Mouse (Mus musculus) spleen, postnatal 14 days (tissue): Measurements from ENCODE around the gene Shoc2.
"Not testable (repeated sequence)": the region's sequence is repeated elsewhere in the genome, so short reads cannot be mapped to it uniquely, and the experiment has no call there.

Experiments
- DNase-seq, 2 experiments: peaks; one replicate each; pipeline ENCODE4 v3.0.0; 2021 to 2022; ENCODE audit warnings: low spot score in 2 of 2

The Shoc2 gene

DNA sequence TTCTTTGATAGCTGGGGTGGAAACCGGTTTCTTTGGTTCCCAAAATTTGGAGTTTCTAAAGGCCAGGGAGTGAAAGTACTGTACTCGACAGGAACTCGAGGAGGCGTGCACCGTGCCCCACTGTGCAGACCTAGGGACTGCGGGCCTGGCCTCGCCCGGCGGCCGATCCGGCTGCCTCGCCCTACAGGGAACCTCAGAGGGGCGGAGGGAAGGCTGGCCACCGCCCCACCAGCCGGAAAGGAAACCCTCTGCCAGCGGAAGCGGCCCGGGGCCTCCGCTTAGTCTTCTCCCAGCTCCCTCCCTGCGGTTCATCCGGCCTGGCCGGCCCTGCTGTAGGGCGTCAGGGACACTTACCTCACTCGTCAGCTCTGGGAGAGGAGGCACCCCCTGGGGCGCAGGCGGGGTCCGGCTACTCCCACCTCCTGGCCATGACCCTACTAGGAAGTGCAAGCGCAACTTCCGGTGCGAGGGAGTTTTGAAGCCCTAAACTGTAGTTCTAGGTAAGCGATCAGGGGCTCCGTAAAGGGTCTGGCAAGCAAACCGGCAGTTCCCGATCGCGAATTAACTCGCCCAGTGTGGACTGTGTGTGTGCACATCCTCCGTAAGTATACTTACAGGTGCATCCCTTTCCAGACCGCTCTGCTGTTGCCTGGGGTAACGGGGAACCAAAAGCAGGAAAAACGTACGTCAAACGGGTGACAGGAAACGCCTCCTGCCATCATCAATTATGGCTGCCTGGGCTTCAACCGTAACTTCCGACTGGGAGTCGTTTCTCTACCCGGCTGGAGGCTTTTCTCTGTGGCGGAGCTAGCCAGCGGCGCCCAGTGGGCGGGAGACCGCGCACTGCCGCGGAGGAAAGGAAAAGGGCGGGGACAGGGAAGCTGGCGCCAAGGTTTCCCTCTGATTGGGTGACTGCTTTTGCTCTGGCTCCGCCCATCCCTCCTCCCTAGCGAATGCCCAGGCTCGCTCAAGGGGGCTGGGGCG lies at the start of gene Shoc2, which contains the start of gene Bbip1:
Gene Shoc2, plus strand, starts transcription at position 505 of the 984 bp plus-strand sequence.
Gene Bbip1, minus strand, starts transcription at position 826 of the 984 bp plus-strand sequence.
- peak; percentile 96 to 97 for DNase-seq

DNA sequence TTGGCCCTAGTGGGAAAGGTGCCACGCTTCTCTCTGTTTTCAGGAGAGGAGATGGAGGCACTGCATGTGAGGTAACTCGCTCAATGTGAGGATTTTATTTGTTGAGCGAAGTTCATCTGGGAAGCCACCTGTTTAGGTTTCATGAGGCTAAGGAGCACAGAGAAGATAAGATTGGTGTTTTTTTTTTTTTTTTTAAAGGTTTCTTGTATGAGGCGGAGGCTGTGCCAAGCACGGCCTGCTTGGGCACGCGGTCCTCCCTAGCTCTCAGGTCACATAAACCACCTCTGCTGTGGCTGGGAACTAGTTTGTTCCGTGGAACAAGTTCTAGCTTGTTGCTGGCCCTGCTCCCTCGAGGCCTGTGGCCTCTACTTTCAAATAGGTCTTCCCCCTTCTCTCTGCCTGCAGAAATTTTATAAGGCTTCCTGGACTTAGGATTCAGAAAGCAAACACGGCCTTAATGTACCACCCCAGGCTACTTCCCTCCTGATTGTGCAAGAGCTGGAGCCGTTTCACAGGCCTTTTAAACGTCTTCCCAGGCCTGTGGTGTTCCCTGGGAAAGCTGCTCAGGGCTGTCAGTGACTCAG lies 49.5 kb upstream of the Shoc2 start:
- DNase-seq: no peak

DNA sequence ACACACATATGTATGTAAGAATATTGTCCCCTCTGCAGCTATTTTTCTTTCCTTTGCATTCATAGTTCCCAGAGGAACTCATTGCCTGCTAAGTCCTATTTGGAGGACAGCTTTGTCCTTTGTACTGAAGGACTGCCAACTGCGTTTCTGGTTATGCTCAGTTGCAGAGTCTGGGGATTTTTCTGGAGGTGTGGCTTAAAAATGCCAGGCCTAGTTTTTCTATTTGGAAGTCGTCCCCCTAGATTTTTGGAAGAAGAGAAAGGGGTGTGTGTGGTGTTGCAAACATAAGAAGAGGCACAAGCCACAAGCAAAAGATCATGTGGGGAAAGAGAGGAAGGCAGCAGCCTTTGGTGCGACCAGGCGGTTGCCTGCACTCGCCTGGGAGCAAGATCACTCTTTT lies 46.1 kb upstream of the Shoc2 start:
- DNase-seq: no peak

DNA sequence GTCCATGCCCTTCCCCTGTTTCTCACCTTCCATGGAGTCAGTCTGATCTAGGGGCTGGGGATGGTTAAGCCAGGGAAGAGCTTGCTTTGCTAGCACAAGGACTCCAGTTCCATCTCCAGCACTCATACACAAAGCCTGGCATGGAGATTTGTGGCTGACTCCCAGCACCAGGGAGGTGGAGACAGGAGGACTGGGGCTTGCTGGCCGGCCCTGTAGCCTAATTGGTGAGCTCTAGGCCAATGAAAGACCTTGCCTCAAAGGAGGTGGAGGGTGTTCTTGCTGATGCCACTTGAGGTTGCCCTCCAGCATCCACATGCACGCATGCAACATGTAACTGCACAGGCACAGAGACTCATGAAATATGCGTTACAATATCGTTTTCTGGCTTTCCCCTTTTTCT lies 45.6 kb upstream of the Shoc2 start:
- DNase-seq: no peak

DNA sequence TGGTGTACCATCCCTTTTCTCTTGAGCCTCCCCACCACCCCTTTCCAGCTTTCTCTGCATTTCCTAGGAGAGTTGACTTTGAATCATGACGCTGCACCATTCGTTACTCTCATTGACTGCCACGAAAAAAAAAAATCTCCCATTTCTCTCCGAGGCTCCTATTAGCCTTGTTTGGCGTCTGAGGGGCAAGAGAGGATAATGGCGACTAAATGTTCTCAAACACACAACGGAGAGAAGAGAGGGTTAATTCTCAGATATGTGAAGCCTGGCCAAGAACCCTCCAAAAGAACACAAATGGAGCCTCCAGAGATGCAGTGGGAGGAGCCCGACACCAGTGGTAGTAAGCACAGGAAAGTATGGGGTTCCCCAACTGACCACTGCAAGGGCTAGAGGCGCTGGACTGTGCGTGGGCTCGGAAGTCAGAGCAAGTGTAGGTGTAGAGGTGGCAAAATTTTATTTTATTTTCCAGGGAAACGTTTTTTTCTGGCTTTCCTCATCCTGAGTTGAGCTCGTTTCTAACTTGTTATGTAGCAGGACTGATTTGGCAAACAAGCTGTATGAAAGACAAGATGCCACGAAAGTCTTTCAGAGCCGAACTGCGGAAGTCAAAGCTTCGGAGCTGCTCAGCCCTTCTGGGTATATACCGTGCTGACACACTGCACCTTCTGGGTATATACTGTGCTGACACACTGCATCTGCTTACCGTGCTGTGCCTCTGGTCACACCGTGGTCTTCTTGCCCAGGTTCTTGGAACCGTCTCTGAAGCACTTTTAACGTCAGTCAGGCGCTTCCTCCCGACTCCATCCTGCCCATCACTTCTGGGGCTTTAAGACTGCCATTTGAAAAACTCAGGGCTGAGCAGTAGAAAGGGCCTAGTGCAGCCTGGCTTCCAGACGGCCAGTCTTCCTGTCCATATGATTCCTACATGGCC lies 44.9 kb upstream of the Shoc2 start:
- DNase-seq: no peak

DNA sequence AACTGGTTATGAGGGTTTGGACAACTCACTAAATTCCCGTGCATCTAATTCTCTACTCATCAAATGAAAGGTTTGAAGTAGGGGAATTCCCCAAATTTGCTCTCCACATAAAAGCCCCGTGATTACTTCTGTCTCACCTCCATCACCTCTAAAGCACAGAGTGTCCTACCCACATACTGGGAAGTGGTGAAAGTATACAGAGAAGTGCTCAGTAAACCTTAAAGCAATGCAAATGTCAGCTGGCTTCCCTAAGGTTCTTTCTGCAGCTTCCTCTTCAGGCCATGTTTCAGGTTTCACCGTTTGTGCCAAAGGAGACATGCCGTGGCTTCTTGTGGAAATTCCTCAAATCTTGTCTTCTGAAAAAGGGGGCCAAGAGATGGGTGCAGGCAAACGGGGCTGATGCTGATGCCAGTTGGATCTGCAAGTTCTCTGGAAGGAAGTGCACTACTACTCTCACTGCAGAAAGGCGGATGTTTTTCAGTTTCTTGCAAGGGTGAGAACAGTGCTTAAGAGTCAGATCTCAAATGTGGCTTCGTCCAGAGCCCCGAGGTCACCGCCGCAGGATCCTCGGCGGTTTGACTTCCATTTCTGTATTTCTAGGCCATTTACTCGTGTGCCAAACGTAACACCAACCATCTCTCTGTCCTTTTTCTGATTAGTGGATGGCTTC lies 44.0 kb upstream of the Shoc2 start:
- DNase-seq: no peak

DNA sequence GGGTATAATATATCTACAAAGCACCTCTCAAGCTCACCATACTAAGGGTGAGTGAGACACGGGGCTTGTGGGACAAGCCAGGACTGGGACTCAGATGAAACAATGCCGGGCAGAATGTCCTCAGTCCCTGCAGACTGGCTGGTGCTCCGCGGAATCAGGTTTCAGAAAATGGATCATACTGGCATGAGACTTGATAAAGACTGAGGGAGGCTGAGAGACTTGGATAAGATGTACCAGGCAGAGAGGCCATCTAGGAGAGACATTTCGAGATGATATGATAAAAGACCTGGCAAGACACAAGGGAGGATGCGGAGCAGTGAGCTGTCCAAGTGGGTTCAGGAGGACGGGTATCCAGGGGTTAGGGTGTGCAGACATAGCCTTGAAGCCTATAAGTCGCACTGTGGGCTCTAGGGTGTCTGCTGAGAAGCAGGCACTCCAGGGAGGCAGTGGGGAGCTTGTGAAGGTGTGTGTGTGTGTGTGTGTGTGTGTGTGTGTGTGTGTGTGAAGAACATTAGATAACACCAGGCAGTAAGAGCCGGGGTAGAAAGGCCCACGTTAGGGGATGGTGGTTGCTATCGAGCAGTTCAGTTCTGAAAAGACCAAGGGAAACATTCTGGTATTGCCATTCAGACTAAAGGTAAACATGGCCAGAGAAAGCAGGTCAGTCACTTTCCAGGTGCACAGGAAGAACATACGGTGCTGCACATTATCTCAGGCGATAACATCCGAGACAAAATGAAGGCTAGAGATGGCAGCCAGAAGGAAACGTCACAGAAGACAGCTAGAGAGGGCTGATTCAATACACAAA lies 42.0 kb upstream of the Shoc2 start:
- no peak for DNase-seq

DNA sequence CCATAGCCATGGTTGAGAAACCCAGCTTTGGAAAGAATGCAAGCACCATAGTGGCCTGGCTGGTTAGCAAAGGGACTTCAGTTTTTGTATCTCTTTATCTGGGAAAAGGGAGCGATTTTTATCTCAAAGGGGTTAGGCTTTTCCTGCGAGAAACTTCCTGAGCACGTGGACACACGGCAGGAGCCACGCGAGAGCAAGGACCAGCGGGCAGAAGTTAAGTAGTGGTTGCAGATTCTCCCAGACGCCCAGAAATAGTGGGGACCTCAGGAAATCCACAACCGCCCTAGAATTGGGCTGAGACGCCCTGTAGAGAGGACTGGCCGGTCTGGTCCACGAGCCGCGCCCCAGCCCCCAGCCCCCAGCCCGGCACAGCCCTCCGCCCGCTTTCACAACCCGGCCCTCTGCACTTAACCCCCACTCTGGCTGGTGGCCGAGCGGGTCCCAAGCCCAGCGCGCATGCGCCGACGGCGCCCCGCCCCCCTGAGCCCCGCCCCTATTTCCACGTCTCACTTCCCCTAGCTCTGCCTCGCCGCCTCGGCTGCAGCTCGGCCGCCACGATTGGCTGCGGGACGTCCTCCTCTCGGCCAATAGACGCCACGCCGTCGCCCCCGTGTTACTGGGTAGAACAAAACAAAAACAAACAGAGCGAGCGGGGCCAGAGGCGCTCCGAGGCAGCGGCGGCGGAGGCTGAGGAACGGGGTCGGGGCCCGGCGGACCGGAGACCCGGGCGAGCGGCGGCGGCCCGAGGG lies 41.2 kb upstream of the Shoc2 start:
- DNase-seq: peak; percentile 90 to 92

DNA sequence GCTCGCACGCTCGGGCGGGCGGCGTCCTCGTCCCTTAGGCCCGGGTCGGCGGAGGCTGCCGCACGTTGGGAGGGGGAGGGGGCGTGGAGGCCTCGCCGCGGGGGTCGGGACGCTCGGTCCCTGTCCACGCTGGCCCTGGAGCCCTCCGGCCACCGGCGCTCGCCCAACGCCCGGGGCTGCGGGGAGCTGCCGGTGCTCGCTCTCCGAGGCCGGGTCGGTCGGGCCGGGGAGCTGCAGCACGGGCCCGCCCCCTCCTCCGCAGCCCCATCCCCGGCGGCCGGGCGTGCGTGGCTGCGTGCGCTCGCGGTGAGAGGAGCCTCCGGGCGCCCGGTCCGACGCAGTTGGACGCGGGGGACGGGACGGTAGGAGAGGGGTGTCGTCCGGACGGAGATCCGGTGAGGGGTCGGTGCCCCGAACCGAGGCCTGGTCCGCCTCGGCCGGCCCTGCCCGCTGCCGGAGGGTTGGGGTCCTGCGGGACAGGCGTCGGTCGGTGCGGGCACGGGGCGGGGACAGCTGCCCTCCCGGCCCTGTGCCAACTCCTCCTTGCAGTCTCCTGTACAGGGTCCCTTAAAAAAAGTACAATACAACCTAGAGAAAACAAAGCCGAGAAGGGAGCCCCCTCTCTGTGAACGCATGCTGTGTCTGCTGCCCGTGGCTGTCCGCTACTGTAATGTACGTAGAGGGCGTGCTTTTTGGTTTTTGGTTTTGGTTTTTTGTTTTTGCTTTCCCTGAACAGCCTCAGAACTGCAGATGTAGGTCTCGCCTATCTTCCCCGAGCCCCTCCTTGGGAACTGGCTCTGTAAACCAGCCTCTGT lies 40.4 kb upstream of the Shoc2 start:
- DNase-seq: peak in 1 of 2 experiments; percentile 31

DNA sequence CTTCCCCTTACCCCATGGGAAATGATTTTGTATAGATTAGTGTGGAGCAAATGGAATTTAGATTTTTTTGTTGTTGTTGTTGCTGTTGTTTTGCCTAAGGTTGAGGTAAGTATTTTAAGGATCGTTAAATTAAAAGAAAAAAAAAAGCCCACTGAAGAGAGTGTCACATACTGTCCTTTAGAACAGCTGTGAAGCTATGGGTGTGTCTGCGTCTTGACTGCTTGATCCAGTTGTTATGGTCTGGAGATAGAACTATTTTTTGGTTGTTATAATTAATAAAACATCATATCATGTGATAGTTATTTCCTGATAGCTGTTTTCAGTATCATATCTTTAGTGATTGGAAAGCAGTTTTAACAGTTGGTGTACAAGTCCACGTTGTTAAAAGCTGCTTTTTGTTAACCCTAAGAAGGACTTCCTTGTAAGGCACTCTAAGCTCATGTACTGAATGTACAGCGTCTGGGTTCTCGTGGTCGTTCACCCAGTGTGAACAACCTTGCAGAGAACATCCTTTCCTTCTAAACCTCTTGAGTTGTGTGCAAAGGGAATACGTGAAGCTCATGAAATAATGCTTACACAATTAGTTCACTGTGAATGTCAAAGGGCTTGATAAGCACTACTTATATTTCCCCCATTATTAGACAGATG lies 39.1 kb upstream of the Shoc2 start:
- no peak for DNase-seq

DNA sequence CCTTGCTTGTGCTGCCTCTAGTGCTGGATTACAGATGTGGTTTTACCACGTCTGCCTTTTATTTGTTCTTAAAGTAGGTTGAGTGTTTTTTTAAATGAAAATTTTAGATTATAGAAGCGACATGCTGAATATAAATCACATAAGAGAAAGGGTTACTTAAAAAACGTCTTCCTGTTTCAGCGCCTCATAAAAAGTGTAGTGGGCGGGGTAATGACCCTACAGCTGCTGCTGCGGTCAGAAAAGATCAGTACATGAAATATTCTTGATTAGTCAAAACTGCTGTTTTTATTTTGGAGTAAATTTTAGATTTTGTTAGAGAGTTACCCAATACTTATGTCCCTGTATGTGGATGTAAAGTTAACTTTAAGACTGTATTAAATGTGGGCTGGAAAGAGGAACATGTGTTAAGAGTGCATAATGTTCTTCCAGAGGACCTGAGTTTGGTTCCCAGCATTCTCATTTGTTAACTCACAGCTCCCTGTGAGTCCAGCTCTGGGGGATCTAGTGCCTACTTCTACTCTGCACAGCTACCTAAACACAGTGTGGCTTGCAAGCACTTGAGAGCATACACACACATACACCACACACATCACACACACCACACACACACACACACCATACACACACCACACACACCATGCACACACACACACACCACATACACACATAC lies 37.9 kb upstream of the Shoc2 start:
- DNase-seq: no peak

DNA sequence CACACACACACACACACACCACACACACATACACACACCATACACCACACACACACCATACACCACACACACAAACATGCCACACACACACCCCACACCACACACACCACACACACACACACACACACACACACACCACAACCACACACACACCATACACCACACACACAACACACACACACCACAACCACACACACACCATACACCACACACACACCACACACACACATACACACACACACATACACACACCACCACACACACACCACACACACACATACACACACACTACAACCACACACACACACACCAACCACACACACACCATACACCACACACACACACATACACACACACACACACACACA lies 37.4 kb upstream of the Shoc2 start:
- DNase-seq: not testable (repeated sequence)

DNA sequence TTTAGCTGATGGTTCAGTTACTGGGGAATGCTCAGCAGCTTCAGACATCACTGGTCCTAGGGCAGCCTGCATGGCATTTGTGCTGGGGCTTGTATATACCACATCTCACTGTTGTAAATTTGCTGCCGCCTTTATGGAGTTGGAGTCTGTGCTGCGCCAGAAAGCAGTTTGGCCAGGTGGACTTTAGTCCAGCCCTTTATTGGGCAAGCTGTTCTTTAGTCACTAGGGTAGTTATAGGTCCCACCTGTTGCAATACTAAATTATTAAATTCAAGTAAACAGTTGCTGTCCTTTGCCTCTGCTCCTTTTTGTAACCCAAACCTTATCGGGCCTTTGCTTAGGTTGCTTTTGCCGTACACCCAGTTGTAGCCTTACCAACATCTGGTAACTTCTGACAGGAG lies 29.2 kb upstream of the Shoc2 start:
- DNase-seq: no peak

DNA sequence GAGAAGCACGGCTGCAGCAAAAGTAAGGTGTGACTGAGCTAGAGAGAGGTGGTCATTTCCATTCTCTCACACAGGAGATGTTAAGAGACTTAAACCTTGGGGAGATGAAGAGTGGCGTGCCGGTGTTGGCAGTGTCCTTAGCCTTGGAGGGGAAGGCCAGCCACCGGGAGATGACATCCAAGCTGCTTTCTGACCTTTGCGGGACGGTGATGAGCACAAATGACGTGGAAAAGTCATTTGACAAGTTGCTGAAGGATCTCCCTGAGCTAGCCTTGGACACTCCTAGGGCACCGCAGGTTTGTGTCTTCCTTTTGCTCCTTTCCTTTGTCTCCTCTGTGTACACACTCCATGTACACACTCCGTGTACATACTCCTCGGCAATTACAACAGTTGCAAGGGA lies 24.6 kb upstream of the Shoc2 start:
- no peak for DNase-seq

DNA sequence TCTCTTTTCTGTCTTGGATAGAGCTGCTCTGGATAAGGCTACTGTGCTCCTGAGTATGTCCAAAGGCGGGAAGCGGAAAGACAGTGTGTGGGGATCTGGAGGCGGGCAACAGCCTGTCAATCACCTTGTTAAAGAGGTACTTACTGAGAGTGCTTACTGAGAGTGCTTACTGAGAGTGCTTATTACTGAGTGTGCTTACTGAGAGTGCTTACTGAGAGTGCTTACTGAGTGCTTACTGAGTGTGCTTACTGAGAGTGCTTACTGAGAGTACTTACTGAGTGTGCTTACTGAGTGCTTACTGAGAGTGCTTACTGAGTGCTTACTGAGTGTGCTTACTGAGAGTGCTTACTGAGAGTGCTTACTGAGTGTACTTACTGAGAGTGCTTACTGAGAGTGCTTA lies 22.1 kb upstream of the Shoc2 start:
- DNase-seq: not testable (repeated sequence)

DNA sequence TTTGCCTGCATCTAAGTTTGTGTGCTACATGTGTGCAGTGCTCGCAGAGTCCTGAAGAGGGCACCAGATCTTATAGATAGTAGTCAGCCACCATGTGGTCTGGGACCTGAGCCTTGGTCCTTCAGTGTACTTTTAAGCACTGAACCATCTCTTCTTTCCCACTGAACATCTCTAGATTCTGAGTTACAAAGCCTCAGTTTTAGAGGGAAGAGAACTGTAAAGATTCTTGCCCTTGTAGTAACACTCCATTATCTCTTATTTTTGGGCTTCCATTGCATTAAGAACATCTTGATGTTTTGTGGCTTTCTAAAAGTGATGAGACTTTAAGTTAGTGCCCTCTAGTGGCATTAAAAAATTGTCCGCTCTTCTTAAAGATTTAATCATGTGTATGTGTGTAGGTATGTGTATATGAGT lies 18.8 kb upstream of the Shoc2 start:
- peak in 1 of 2 experiments; percentile 47 for DNase-seq

DNA sequence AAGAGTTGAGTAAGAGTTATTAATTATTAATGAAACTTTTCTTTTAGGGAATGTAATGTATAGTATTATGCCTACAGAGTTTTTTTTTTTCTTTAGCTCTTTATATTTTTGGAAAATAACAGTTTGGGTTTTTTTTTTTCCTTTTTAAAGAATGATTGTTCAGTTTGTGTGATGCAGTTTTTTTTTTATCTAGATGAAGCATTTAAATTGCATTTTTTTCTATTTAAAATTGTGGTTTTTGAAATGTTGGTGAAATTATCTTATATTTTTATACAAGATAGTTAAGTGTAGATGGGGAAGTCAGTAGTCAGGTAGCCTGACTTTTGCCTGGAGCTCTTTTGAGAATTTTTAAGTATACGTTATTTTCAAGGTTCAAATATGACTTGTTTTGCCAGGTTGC lies 17.4 kb upstream of the Shoc2 start:
- DNase-seq: no peak

DNA sequence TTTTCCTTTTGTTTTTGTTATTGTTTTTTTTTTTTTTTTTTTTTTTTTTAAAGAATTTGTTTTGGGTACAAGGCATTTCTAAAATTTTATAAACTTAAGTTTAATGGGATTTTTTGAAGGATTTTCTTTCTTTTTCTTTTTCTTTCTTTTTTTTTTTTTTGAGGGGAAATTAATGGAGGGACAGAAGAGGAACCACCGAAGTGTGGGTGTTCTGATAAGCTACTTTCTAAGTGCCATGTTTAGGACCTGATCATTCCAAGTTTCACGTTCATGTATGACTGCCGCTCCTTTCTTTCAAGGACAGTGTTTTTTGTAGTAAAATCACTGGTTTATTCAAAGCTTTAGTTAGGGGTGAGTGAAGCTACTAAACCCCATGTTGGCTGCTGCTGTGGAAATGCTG lies 14.9 kb upstream of the Shoc2 start:
- no peak for DNase-seq
